In genomic region chr11:43147380-43147779, GRCm38 (mm10) we compare ENCODE assay signal across 14 mouse cellular contexts. TPM values are rescaled to one million over a fixed set of nuclear protein-coding genes. Genes with fewer than 3 reads are reported as not detected.
DNase-seq lines count a peak whose midpoint lies in the region; ATAC-seq and TF ChIP-seq lines count a peak whose summit lies in the region.
"Had no signal": no experiment of that assay in that cellular context is flagged by ENCODE, and none has a peak within 500 bp of the region (broad histone marks: within the 10 kb centered on the region; RNA-seq: fewer than 3 reads in every experiment).

No protein-coding gene starts in this region.

- ATAC-seq in forebrain, embryonic 15.5 days (replicated peaks), result peak; percentile 74
- no peak for ATAC-seq in forebrain, embryonic 12.5 days (ENCODE audit: low FRiP score)
- ATAC-seq in erythroid progenitor cell, adult 5-6 weeks (replicated peaks; ENCODE audit: low FRiP score, poor library complexity, severe bottlenecking), result no peak

- H3K4me3 ChIP-seq in forebrain, embryonic 15.5 days, result no peak overlapping the region
- H3K4me3 ChIP-seq in forebrain, embryonic 12.5 days (replicated peaks), result no peak overlapping the region
- no peak overlapping the region for H3K4me3 ChIP-seq in liver, adult 2 months (ENCODE audit: insufficient read depth, low read depth, low read length)

- no peak overlapping the region for H3K9ac ChIP-seq in forebrain, embryonic 15.5 days (replicated peaks)
- no peak overlapping the region for H3K9ac ChIP-seq in forebrain, embryonic 12.5 days
- H3K9ac ChIP-seq in liver, adult 2 months (ENCODE audit: low read depth, low read length), result no peak overlapping the region

- WGBS in forebrain, embryonic 15.5 days, result 21% methylated on average over 2 of the region's 2 CpGs
- WGBS in forebrain, embryonic 12.5 days, result 27% methylated on average over 2 of the region's 2 CpGs
- 38% methylated on average over 2 of the region's 2 CpGs for WGBS in liver, adult 2 months

- H3K36me3 ChIP-seq in forebrain, embryonic 15.5 days, result no peaks in the 10 kb centered on the region
- H3K36me3 ChIP-seq in forebrain, embryonic 12.5 days (replicated peaks), result no peaks in the 10 kb centered on the region
- no peaks in the 10 kb centered on the region for H3K36me3 ChIP-seq in liver, adult 2 months (ENCODE audit: control insufficient read depth, insufficient read depth, low read length)

- DNase-seq in liver, adult 2 months (ENCODE audit: extremely low read depth, low read depth, low spot score), result peak; percentile 84
- no peak for DNase-seq in liver
- peak; percentile 58 to 71 for DNase-seq in adrenal gland, postnatal 36 days
- peak; percentile 51 to 62 for DNase-seq in kidney, postnatal 36 days
- no peak for DNase-seq in lung, postnatal 4 days
- DNase-seq: B cell, adult 2 months; heart, adult 11 months; thymus, postnatal 25 days had no signal

- no peaks in the 10 kb centered on the region for H3K79me2 ChIP-seq in liver, adult 2 months (ENCODE audit: control insufficient read depth, insufficient read depth, low read length)

- no peaks in the 10 kb centered on the region for H3K4me1 ChIP-seq in forebrain, embryonic 15.5 days
- H3K4me1 ChIP-seq in forebrain, embryonic 12.5 days, result no peaks in the 10 kb centered on the region
- peaks cover 6% of the 10 kb centered on the region for H3K4me1 ChIP-seq in liver, adult 2 months (ENCODE audit: control insufficient read depth, insufficient read depth, low read length)

- TF ChIP-seq POLR2A in liver, adult 2 months (IDR thresholded peaks at IDR 0.05; ENCODE audit: extremely low read depth, insufficient read depth, low read length), result no peak

- H3K27ac ChIP-seq in forebrain, embryonic 15.5 days (replicated peaks), result no peak overlapping the region
- H3K27ac ChIP-seq in forebrain, embryonic 12.5 days, result no peak overlapping the region
- H3K27ac ChIP-seq in liver, adult 2 months (replicated peaks; ENCODE audit: insufficient read depth, low read depth, low read length), result peak overlapping the region; percentile 96

- no peak for TF ChIP-seq CTCF in liver, adult 2 months (IDR thresholded peaks at IDR 0.05; ENCODE audit: low read depth, low read length)

- no peak overlapping the region for H3K4me2 ChIP-seq in forebrain, embryonic 15.5 days (replicated peaks)
- no peak overlapping the region for H3K4me2 ChIP-seq in forebrain, embryonic 12.5 days

- no peaks in the 10 kb centered on the region for H3K27me3 ChIP-seq in forebrain, embryonic 15.5 days
- H3K27me3 ChIP-seq in forebrain, embryonic 12.5 days, result no peaks in the 10 kb centered on the region
- H3K27me3 ChIP-seq in liver, adult 2 months (ENCODE audit: control insufficient read depth, insufficient read depth, low read length), result no peaks in the 10 kb centered on the region

- H3K9me3 ChIP-seq in forebrain, embryonic 15.5 days, result no peaks in the 10 kb centered on the region
- no peaks in the 10 kb centered on the region for H3K9me3 ChIP-seq in forebrain, embryonic 12.5 days

RNA-seq across cellular contexts. Expression of gene Atp10b, which starts 2.3 kb away (rescaled TPM):
- polyA plus RNA-seq in forebrain, embryonic 15.5 days (2015; fragmentation: Nextera tagmentation; extraction: Ambion mirVana), result 0.13 and 0.23 TPM in 2 replicates
- 0.10 and 0.21 TPM in 2 replicates for polyA plus RNA-seq in forebrain, embryonic 12.5 days (2016; fragmentation: Nextera tagmentation; extraction: Ambion mirVana)
- 0.07 TPM in 1 of 2 replicates, not detected in the other for total RNA-seq in liver, adult 2 months (2014; rRNA removed)
- polyA plus RNA-seq in liver, adult 2 months (2012; rRNA removed), result not detected in 2 replicates
- total RNA-seq in adrenal gland, postnatal 36 days (2021), result under 1 TPM; 0.07 to 0.10 TPM
- total RNA-seq in erythroid progenitor cell, adult 5-6 weeks (2015; ENCODE audit: low replicate concordance), result not detected in 2 replicates
- not detected in 2 replicates for total RNA-seq in erythroid progenitor cell, adult 5-6 weeks (2017; ENCODE audit: low replicate concordance)
- total RNA-seq: megakaryocyte, adult 5-6 weeks; MEL had no signal
- polyA plus RNA-seq: heart, postnatal 0 days had no signal

Comparison
In these comparisons a context has a peak if more than half of its experiments do, and no peak if none do; other contexts are left out.
1. DNase-seq: peak in liver, adult 2 months (single experiment), adrenal gland, postnatal 36 days (2 of 2) and kidney, postnatal 36 days (2 of 2); none in liver (single experiment) and lung, postnatal 4 days (0 of 2).